10 mouse cellular contexts compared by ENCODE assay signal in genomic region chr3:129744803-129745202, GRCm38 (mm10). TPM values are rescaled to one million over a fixed set of nuclear protein-coding genes. Genes with fewer than 3 reads are reported as not detected.
DNase-seq lines count a peak whose midpoint lies in the region; ATAC-seq and TF ChIP-seq lines count a peak whose summit lies in the region.
"Had no signal": no experiment of that assay in that cellular context is flagged by ENCODE, and none has a peak within 500 bp of the region (broad histone marks: within the 10 kb centered on the region; RNA-seq: fewer than 3 reads in every experiment).

No protein-coding gene starts in this region.

- peak; percentile 47 to 52 (median 49) for TF ChIP-seq CTCF in MEL (IDR thresholded peaks at IDR 0.05 in 2 of 3, conservative IDR thresholded peaks at IDR 0.05 in 1 of 3; ENCODE audit: control insufficient read depth in 1 of 3, insufficient read depth in 1 of 3, low read depth in 2 of 3, low read length in 3 of 3, poor library complexity in 1 of 3, severe bottlenecking in 1 of 3)

- H3K79me2 ChIP-seq in MEL (ENCODE audit: control insufficient read depth, insufficient read depth, low read length, poor library complexity), result no peaks in the 10 kb centered on the region

- peaks cover 0 to 2% of the 10 kb centered on the region in 2 experiments; a peak in 3 of 4 replicates for H3K27me3 ChIP-seq in MEL (ENCODE audit: control insufficient read depth in 1 of 2, insufficient read depth in 2 of 2, low read length in 2 of 2)
- H3K27me3 ChIP-seq: embryonic facial prominence, embryonic 15.5 days; stomach, embryonic 15.5 days had no signal

- no peak for TF ChIP-seq POLR2A in MEL (IDR thresholded peaks at IDR 0.05; ENCODE audit: control insufficient read depth in 1 of 2, insufficient read depth in 1 of 2, low read depth in 1 of 2, low read length in 2 of 2, poor library complexity in 1 of 2)

- no peak overlapping the region for H3K27ac ChIP-seq in MEL (ENCODE audit: control insufficient read depth, low read depth, low read length)
- H3K27ac ChIP-seq: embryonic facial prominence, embryonic 15.5 days; stomach, embryonic 15.5 days had no signal

- H3K9ac ChIP-seq in MEL (ENCODE audit: control insufficient read depth, low read depth, low read length, poor library complexity, severe bottlenecking), result no peak overlapping the region
- H3K9ac ChIP-seq: embryonic facial prominence, embryonic 15.5 days; stomach, embryonic 15.5 days had no signal

- TF ChIP-seq RAD21 in MEL (IDR thresholded peaks at IDR 0.05; ENCODE audit: low read depth, low read length), result no peak; the same call in 1 of the 2 replicates

- H3K36me3 ChIP-seq in MEL (ENCODE audit: control insufficient read depth in 1 of 2, insufficient read depth in 2 of 2, low read length in 2 of 2), result no peaks in the 10 kb centered on the region
- H3K36me3 ChIP-seq: embryonic facial prominence, embryonic 15.5 days; stomach, embryonic 15.5 days had no signal

- no peaks in the 10 kb centered on the region for H3K4me1 ChIP-seq in MEL (ENCODE audit: control insufficient read depth in 1 of 2, insufficient read depth in 2 of 2, low read length in 2 of 2)
- H3K4me1 ChIP-seq: embryonic facial prominence, embryonic 15.5 days; stomach, embryonic 15.5 days had no signal

- intact Hi-C loops in gastrocnemius, postnatal 14 days (cut with DNase I; ENCODE audit: low total_unique reads), result no loop called here

- DNase-seq in gastrocnemius, postnatal 14 days, result peak; percentile 27
- DNase-seq in gastrocnemius, adult 18-20 months (ENCODE audit: low spot score), result no peak
- DNase-seq in 416B (ENCODE audit: low read depth) (peak; percentile 59), MEL (ENCODE audit: low read depth, low spot score) (peak; percentile 77)
- peak; percentile 28 for DNase-seq in mesoderm, embryonic 11.5 days (ENCODE audit: low read depth, low spot score)
- DNase-seq in yolk sac, embryonic 10.5 days (ENCODE audit: low spot score), result peak; percentile 12
- no peak for DNase-seq in right cerebral cortex, postnatal 36 days (ENCODE audit: low spot score in 2 of 2)

- no peaks in the 10 kb centered on the region for H3K9me3 ChIP-seq in MEL (replicated peaks; ENCODE audit: insufficient read depth, low read length)
- H3K9me3 ChIP-seq: embryonic facial prominence, embryonic 15.5 days; stomach, embryonic 15.5 days had no signal

- ATAC-seq in granulocyte monocyte progenitor cell, adult 5-6 weeks (replicated peaks; ENCODE audit: poor library complexity, severe bottlenecking), result peak; percentile 89

- peak overlapping the region in 1 of 2 experiments; percentile 32; a peak in 1 of 4 replicates for H3K4me3 ChIP-seq in MEL (ENCODE audit: control insufficient read depth in 1 of 2, insufficient read depth in 1 of 2, low read depth in 2 of 2, low read length in 2 of 2)
- H3K4me3 ChIP-seq: embryonic facial prominence, embryonic 15.5 days; stomach, embryonic 15.5 days had no signal

- TF ChIP-seq EP300 in MEL (IDR thresholded peaks at IDR 0.05; ENCODE audit: low read depth in 1 of 2, low read length in 2 of 2), result no peak

TF ChIP-seq in MEL, 35 proteins besides CTCF, POLR2A, EP300 and RAD21:
- TF ChIP-seq SMC3 (IDR thresholded peaks at IDR 0.05; ENCODE audit: low read depth, low read length), result peak; percentile 42
- no peak for TF ChIP-seq MAZ (IDR thresholded peaks at IDR 0.05; ENCODE audit: low read depth, low read length)
- no peak for TF ChIP-seq KAT2A (conservative IDR thresholded peaks at IDR 0.05; ENCODE audit: low read depth, low read length)
- no peak for TF ChIP-seq TAL1 (IDR thresholded peaks at IDR 0.05; ENCODE audit: low read length)
- TF ChIP-seq CHD1 (IDR thresholded peaks at IDR 0.05; ENCODE audit: low read depth, low read length), result no peak
- no peak for TF ChIP-seq MXI1 (IDR thresholded peaks at IDR 0.05; ENCODE audit: low read depth, low read length)

RNA-seq across cellular contexts. Expression of gene Egf, which starts 10.3 kb away (rescaled TPM):
- total RNA-seq in gastrocnemius, postnatal 14 days (2021), result 10 to 100 TPM; 21.0 to 24.7 TPM
- 10 to 100 TPM; 25.9 to 30.3 TPM for total RNA-seq in gastrocnemius, adult 18-20 months (2021)
- 1.5 and 1.8 TPM in 2 replicates for total RNA-seq in MEL (2012; rRNA removed)
- 1 to 10 TPM in 1 of 2 experiments, not detected in 1; 3.1 TPM for polyA plus RNA-seq in MEL (2012; ENCODE audit: insufficient read depth in 1 of 2, insufficient read length in 2 of 2, low read depth in 1 of 2, low replicate concordance in 2 of 2, missing spikeins in 1 of 2)
- total RNA-seq in granulocyte monocyte progenitor cell, adult 5-6 weeks (2014; fragmentation: Nextera tagmentation), result 3.8 and 6.1 TPM in 2 replicates
- total RNA-seq in granulocyte monocyte progenitor cell, adult 5-6 weeks (2017), result 1.5 and 1.7 TPM in 2 replicates

RNA-seq across cellular contexts. Expression of gene Lrit3, which starts 59.0 kb away (rescaled TPM):
- total RNA-seq in gastrocnemius, postnatal 14 days (2021), result not detected
- total RNA-seq in gastrocnemius, adult 18-20 months (2021), result not detected
- not detected in 2 replicates for total RNA-seq in MEL (2012; rRNA removed)
- not detected for polyA plus RNA-seq in MEL (2012; ENCODE audit: insufficient read depth in 1 of 2, insufficient read length in 2 of 2, low read depth in 1 of 2, low replicate concordance in 2 of 2, missing spikeins in 1 of 2)
- total RNA-seq in granulocyte monocyte progenitor cell, adult 5-6 weeks (2014; fragmentation: Nextera tagmentation), result not detected in 2 replicates
- total RNA-seq in granulocyte monocyte progenitor cell, adult 5-6 weeks (2017), result not detected in 2 replicates
- polyA plus RNA-seq: embryonic facial prominence, embryonic 15.5 days; stomach, embryonic 15.5 days had no signal

Comparison
In these comparisons a context has a peak if more than half of its experiments do, and no peak if none do; other contexts are left out.
1. DNase-seq: peak in gastrocnemius, postnatal 14 days (single experiment), 416B (single experiment), MEL (single experiment), mesoderm, embryonic 11.5 days (single experiment) and yolk sac, embryonic 10.5 days (single experiment); none in gastrocnemius, adult 18-20 months (single experiment) and right cerebral cortex, postnatal 36 days (0 of 2).